Mouse (Mus musculus) central nervous system, embryonic 18 days (tissue): ENCODE measurements around the gene Impdh2. TPM values are rescaled to one million over a fixed set of nuclear protein-coding genes. Genes with fewer than 3 reads are reported as not detected.

ENCODE experiments used
- polyA plus RNA-seq: library from polyadenylated mRNA; depleted of rRNA; stranded (reverse); fragments of >200 nt; gene quantifications from 2 replicates; pipeline ENCODE4 v1.2.3, GENCODE M21; 2012; rRNA removed

Impdh2 gene
- polyA plus RNA-seq, result 131 and 132 TPM in 2 replicates

DNA sequence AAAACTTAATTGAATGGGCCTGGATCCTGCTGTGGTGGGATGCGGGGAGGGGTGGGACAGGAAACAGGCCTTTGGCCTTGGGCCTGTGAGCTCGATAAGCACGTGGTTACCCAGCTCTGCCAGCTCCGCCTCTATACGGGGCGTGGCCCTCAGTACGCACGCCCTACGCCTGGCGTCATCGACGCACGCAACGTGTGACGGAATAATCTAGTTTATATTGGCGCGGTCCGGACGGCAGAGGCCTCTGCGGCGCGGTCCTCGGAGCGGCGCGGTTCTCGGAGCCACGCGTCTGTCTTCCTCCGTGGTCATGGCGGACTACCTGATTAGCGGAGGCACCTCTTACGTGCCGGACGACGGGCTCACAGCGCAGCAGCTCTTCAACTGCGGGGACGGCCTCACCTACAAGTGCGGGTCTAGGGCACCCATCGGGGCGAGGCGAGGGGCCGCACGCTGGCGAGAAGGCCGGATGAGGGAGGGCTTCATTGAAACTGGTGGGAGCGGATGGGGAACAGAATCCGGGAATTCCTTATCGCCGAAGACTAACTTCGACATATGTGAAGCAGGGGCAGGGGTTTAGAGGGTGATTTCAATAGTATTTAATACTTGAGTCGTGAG, at the start of gene Impdh2:
Gene Impdh2, plus strand, starts transcription at position 60 of the 615 bp plus-strand sequence.

DNA sequence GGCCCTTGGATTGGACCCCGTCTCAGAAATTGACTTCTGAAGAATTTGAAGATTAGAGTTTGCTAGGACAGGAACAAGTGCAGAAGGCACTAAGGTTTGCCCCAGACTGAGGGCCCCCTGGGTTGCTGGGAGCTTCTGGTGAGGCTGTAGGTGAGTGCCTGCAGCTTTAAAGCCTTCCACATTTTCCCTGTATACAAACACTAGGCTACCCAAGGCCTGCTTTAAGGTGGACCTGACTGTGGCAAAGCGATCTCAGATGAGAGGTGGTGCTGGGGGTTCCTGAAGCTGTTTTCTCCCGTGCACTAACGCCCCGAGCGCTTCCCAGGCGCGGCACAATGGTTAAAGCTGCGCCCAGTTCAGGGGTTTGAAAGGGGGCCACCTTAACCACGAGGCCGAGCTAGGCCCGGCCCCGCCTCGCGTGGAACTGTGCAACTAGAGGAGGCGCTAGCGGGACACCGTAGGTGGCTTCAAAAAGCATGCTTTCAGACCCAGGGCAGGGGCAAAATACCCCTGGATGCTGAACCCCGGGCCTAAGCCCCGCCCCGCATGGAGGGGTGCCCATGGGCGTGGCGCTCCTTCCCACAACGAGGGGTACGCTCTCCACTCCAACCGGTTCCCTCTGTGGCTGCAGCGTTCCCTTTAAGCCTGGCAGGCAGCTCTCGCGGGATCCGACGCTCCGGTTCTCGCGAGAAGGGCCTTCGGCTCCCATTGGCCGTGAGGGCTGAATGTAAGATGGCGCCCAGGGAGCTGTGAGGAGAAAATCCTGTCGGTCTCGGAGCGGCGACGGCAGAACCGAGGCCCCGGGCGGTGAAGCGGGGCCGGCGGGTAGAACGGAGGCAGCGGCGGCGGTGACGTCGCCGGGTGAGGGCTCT, 43.5 kb upstream of the Impdh2 start, which contains the start of gene Qrich1:
Gene Qrich1, plus strand, starts transcription at position 427 of the 872 bp plus-strand sequence.

DNA sequence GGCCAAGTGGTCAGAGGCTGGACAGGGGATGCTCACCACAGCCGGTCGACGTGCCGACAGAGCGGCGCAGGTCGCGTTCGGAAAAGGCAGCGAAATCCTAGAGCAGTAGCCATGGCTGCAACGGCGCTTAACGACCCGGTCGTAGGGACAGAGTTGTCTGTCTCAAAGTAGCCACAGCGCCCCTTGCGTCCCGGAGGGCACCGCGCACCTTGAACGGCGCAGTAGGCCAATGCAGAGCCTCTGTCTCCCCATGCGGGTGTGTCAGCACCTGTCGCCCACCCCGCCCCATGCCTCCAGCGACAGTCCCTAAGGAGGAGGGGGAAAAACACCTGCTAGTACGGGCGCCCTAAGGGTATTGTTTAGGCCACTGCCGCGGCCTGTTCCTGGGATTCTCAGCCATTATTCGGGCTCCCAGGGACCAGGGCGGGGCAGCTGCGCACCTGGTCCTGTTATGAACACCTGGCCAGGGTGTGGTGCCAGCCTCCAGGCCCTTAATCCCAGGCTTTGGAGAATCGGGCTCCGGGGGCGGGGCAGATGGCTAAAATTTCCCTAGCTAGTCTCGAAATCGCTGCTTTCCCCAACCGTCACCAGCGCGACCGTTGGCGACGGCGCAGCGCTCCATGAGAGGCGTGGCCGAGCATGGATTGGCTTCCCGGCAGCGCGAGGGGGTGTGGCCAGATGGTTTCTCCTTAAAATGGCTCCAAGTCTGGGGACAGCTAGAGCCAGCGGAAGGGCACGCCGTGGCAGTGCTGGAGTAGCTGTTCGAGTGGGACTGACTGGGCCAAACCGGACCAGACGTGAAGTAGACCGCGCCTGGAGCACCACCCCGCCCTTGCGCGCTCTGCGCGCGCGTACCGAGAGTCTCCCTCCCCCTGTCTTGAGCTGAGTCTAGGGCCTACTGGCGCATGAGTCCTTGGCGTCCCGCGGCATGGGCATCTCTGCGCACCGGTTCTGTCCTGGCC, 7.0 kb downstream of the Impdh2 start, which contains the start of gene Ndufaf3:
Gene Ndufaf3, minus strand, starts transcription at position 620 of the 962 bp plus-strand sequence.

DNA sequence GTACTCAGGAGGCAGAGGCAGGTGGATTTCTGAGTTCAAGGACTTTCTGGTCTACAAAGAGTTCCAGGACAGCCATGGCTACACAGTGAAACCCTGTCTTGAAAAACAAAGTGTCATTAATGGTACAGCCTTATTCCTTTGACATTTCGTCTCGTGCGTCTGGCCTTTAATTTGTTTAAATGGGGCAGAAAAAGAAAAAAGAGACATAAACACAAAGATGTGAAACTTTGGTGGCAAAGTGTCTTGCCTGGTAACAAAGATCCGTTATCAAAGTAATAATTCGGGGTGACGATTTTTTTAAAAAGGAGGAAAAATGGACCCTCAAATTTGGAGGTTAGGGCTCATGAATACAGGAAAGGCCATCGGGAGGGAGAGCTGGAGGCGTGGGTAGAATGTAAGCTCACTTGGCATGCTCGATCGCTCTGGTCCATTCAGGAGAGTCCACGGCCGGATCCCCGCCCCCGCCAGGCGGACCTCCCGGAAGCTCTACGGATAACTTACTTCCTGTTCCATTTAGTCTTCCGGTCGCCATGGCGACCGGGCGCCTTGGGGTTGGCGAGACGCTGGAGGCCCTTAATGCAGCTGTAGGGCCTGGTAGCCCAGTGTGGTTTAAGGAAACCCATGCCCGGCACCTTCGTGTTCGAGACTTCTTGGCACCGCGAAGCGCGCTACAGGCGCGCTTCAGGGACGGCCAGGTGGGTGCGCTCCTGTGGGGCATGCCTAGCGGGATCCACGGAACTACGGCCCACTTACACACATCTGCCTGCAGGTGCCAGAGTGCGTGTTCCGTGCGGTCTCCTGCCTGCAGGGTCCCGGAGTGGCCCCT, 9.5 kb downstream of the Impdh2 start, which contains the start of gene Dalrd3:
Gene Dalrd3, plus strand, starts transcription at position 506 of the 826 bp plus-strand sequence.

GRCm38 (mm10) chr9:108578545-108579343, 18.7 kb downstream of the Impdh2 start, which contains the start of gene Wdr6:
Wdr6 (minus strand) TSS chr9:108578739.

GRCm38 (mm10) chr9:108596998-108597764, 37.1 kb downstream of the Impdh2 start, which contains the start of gene P4htm:
P4htm (minus strand) TSS chr9:108597667.

Other genes starting within 250 kb of the Impdh2 start
- 311 and 335 TPM in 2 replicates for gene Gpx1, start 221.4 kb upstream of the Impdh2 start, polyA plus RNA-seq
- 124 and 135 TPM in 2 replicates for gene Usp4, start 212.4 kb upstream of the Impdh2 start, polyA plus RNA-seq
- 3.3 and 3.5 TPM in 2 replicates for gene 1700102P08Rik, start 167.5 kb upstream of the Impdh2 start, polyA plus RNA-seq
- gene Ccdc36, start 131.8 kb upstream of the Impdh2 start, polyA plus RNA-seq, result 2.2 and 2.7 TPM in 2 replicates
- gene BC048562, start 123.8 kb upstream of the Impdh2 start, polyA plus RNA-seq, result not detected in 2 replicates
- 32.4 and 35.2 TPM in 2 replicates for gene Ccdc71, start 99.8 kb upstream of the Impdh2 start, polyA plus RNA-seq
- gene Klhdc8b, start 98.7 kb upstream of the Impdh2 start, polyA plus RNA-seq, result 67.4 and 67.8 TPM in 2 replicates
- 25.1 and 35.7 TPM in 2 replicates for gene Lamb2, start 80.5 kb upstream of the Impdh2 start, polyA plus RNA-seq
- 131 and 138 TPM in 2 replicates for gene Usp19, start 69.7 kb upstream of the Impdh2 start, polyA plus RNA-seq
- 120 and 140 TPM in 2 replicates for gene Qars, start 52.6 kb upstream of the Impdh2 start, polyA plus RNA-seq
- 135 and 137 TPM in 2 replicates for gene Qrich1, start 43.5 kb upstream of the Impdh2 start, polyA plus RNA-seq
- gene Ndufaf3, start 7.1 kb downstream of the Impdh2 start, polyA plus RNA-seq, result 59.9 and 60.6 TPM in 2 replicates
- 277 and 285 TPM in 2 replicates for gene Dalrd3, start 9.6 kb downstream of the Impdh2 start, polyA plus RNA-seq
- 260 and 264 TPM in 2 replicates for gene Wdr6, start 18.5 kb downstream of the Impdh2 start, polyA plus RNA-seq
- 35.4 and 35.5 TPM in 2 replicates for gene P4htm, start 37.4 kb downstream of the Impdh2 start, polyA plus RNA-seq
- gene Arih2, start 89.1 kb downstream of the Impdh2 start, polyA plus RNA-seq, result 42.5 and 42.6 TPM in 2 replicates
- gene Slc25a20, start 101.8 kb downstream of the Impdh2 start, polyA plus RNA-seq, result 22.7 and 22.8 TPM in 2 replicates
- 35.0 and 38.6 TPM in 2 replicates for gene Prkar2a, start 129.0 kb downstream of the Impdh2 start, polyA plus RNA-seq
- 376 and 384 TPM in 2 replicates for gene Ip6k2, start 223.5 kb downstream of the Impdh2 start, polyA plus RNA-seq
- 34.3 and 35.4 TPM in 2 replicates for gene Nckipsd, start 248.1 kb downstream of the Impdh2 start, polyA plus RNA-seq